Comparison of ENCODE assay signal across 18 mouse cellular contexts in the genomic region with DNA sequence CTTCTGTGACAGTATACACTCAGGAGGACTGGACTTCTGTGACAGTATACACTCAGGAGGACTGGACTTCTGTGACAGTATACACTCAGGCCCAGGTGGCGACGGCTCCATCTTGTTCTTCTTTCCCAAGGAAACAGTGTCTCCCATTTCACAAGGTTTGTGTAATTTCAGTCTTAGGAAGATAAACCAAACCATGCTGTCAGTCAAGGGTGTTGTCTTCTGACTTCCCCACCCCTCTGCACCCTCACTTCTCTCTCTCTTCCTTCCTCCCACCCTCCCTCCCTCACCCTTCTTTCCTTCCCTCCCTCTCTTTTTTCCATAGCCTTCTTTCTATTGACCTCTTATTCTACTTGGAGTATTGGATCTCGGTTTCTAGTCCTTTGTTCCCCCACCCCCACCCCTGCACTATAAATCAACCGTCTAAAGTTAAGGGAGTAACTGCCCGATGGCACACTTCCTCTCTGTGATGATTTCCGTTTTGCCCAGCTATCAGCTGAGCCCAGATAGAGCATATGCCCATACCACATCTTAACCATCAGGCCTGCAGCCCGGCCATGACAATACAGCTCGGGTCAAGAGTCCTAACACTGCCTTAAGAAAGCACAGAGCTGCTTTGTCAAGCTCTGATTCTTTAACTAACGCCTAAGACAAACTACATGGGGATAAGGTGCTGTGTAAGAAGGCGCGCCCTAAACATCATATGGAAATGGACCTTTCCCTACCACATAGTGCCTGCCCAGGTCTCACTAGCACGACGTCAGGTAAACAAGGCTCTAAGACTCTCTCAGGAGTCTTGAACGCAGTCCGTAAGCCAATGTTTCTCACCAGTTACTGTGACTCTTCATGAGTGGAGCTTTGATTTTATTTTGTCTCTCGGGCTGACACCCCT. TPM values are rescaled to one million over a fixed set of nuclear protein-coding genes. Genes with fewer than 3 reads are reported as not detected.
DNase-seq lines count a peak whose midpoint lies in the region; ATAC-seq lines count a peak whose summit lies in the region.
"Had no signal": no experiment of that assay in that cellular context is flagged by ENCODE, and none has a peak within 500 bp of the region (broad histone marks: within the 10 kb centered on the region; RNA-seq: fewer than 3 reads in every experiment).

No protein-coding gene starts in this region.

- peaks cover 63% of the 10 kb centered on the region for H3K36me3 ChIP-seq in liver, embryonic 13.5 days
- H3K36me3 ChIP-seq: forebrain, embryonic 15.5 days; heart, embryonic 15.5 days; hindbrain, embryonic 13.5 days had no signal

- no peaks in the 10 kb centered on the region for H3K27me3 ChIP-seq in liver, embryonic 13.5 days
- H3K27me3 ChIP-seq: forebrain, embryonic 15.5 days; heart, embryonic 15.5 days; hindbrain, embryonic 13.5 days had no signal

- H3K9me3 ChIP-seq in liver, embryonic 13.5 days (replicated peaks), result peaks cover 10% of the 10 kb centered on the region
- H3K9me3 ChIP-seq: forebrain, embryonic 15.5 days; heart, embryonic 15.5 days; hindbrain, embryonic 13.5 days had no signal

- H3K4me1 ChIP-seq in liver, embryonic 13.5 days (replicated peaks), result peaks cover 57% of the 10 kb centered on the region
- H3K4me1 ChIP-seq: forebrain, embryonic 15.5 days; hindbrain, embryonic 13.5 days had no signal

- no peak overlapping the region for H3K9ac ChIP-seq in liver, embryonic 13.5 days
- H3K9ac ChIP-seq: forebrain, embryonic 15.5 days; heart, embryonic 15.5 days; hindbrain, embryonic 13.5 days had no signal

- 31% methylated on average over 16 of the region's 16 CpGs for WGBS in liver, embryonic 13.5 days (ENCODE audit: insufficient replicate concordance)

- intact Hi-C loops in heart, postnatal 10 days (cut with DNase I), result no loop called here

- peak overlapping the region; percentile 59; the same call in 1 of the 2 replicates for H3K27ac ChIP-seq in liver, embryonic 13.5 days
- H3K27ac ChIP-seq: forebrain, embryonic 15.5 days; heart, embryonic 15.5 days; hindbrain, embryonic 13.5 days had no signal

- no peak overlapping the region for H3K4me3 ChIP-seq in liver, embryonic 13.5 days (replicated peaks)
- H3K4me3 ChIP-seq: forebrain, embryonic 15.5 days; heart, embryonic 15.5 days; hindbrain, embryonic 13.5 days had no signal

- DNase-seq in B cell, adult 2 months, result peak; percentile 28 to 30
- DNase-seq in MEL-GATA-1-ER (ENCODE audit: extremely low read depth, low read depth), result peak; percentile 60
- DNase-seq in liver, embryonic 13.5 days, result no peak
- no peak for DNase-seq in urinary bladder, postnatal 25 days (ENCODE audit: low spot score)
- DNase-seq in right cerebral cortex, postnatal 36 days (ENCODE audit: low spot score in 2 of 2), result no peak
- DNase-seq in urinary bladder, postnatal 14 days (ENCODE audit: low spot score), result no peak
- no peak for DNase-seq in heart, postnatal 10 days
- DNase-seq: adrenal gland, adult 8-10 months; cerebellum, adult 11-12 months; cerebellum, postnatal 36 days; heart, adult 18-20 months; kidney, postnatal 4 days; lung, adult 18-20 months; midbrain, embryonic 14.5 days had no signal

- H3K4me2 ChIP-seq in liver, embryonic 13.5 days, result no peak overlapping the region
- H3K4me2 ChIP-seq: forebrain, embryonic 15.5 days; heart, embryonic 15.5 days; hindbrain, embryonic 13.5 days had no signal

- peak; percentile 63 for ATAC-seq in liver, embryonic 13.5 days (ENCODE audit: low read depth)
- peak; percentile 71 for ATAC-seq in megakaryocyte progenitor cell, adult 5-6 weeks (replicated peaks; ENCODE audit: poor library complexity)
- ATAC-seq: forebrain, embryonic 15.5 days had no signal

RNA-seq across cellular contexts. Expression of gene Taok3, which starts 29.4 kb away (rescaled TPM):
- 49.3 and 56.2 TPM in 2 replicates for polyA plus RNA-seq in liver, embryonic 13.5 days (2015; fragmentation: Nextera tagmentation; extraction: Ambion mirVana)
- total RNA-seq in megakaryocyte progenitor cell, adult 5-6 weeks (2015), result 62.9 and 66.8 TPM in 2 replicates
- total RNA-seq in megakaryocyte progenitor cell, adult 5-6 weeks (2017), result 43.6 and 57.8 TPM in 2 replicates
- 1 to 10 TPM; 9.4 to 10.0 TPM for total RNA-seq in heart, postnatal 10 days (2021)

RNA-seq across cellular contexts. Expression of gene Suds3, which starts 33.4 kb away (rescaled TPM):
- 38.1 and 43.2 TPM in 2 replicates for polyA plus RNA-seq in liver, embryonic 13.5 days (2015; fragmentation: Nextera tagmentation; extraction: Ambion mirVana)
- 20.0 and 23.2 TPM in 2 replicates for total RNA-seq in megakaryocyte progenitor cell, adult 5-6 weeks (2015)
- total RNA-seq in megakaryocyte progenitor cell, adult 5-6 weeks (2017), result 106 and 114 TPM in 2 replicates
- 10 to 100 TPM; 63.7 to 88.5 TPM for total RNA-seq in heart, postnatal 10 days (2021)

Comparison
In these comparisons a context has a peak if more than half of its experiments do, and no peak if none do; other contexts are left out.
1. DNase-seq: peak in B cell, adult 2 months (2 of 2) and MEL-GATA-1-ER (single experiment); none in liver, embryonic 13.5 days (single experiment), urinary bladder, postnatal 25 days (single experiment), right cerebral cortex, postnatal 36 days (0 of 2), urinary bladder, postnatal 14 days (single experiment) and heart, postnatal 10 days (0 of 2).
2. RNA of gene Taok3, which starts 29.4 kb away (total RNA-seq): 43.6 to 66.8 TPM in megakaryocyte progenitor cell, adult 5-6 weeks; 9.4 to 10.0 TPM in heart, postnatal 10 days; every median in the first group is over 4 times any median in the second.